Mouse (Mus musculus): ENCODE results near the gene 9530077C05Rik. TPM values are rescaled to one million over a fixed set of nuclear protein-coding genes. Genes with fewer than 3 reads are reported as not detected.
"Not testable (repeated sequence)": the region's sequence is repeated elsewhere in the genome, so short reads cannot be mapped to it uniquely, and the experiment has no call there.

9530077C05Rik gene
- total RNA-seq (2017): 0.97 TPM in 1 of 3 replicates, not detected in the others

DNA sequence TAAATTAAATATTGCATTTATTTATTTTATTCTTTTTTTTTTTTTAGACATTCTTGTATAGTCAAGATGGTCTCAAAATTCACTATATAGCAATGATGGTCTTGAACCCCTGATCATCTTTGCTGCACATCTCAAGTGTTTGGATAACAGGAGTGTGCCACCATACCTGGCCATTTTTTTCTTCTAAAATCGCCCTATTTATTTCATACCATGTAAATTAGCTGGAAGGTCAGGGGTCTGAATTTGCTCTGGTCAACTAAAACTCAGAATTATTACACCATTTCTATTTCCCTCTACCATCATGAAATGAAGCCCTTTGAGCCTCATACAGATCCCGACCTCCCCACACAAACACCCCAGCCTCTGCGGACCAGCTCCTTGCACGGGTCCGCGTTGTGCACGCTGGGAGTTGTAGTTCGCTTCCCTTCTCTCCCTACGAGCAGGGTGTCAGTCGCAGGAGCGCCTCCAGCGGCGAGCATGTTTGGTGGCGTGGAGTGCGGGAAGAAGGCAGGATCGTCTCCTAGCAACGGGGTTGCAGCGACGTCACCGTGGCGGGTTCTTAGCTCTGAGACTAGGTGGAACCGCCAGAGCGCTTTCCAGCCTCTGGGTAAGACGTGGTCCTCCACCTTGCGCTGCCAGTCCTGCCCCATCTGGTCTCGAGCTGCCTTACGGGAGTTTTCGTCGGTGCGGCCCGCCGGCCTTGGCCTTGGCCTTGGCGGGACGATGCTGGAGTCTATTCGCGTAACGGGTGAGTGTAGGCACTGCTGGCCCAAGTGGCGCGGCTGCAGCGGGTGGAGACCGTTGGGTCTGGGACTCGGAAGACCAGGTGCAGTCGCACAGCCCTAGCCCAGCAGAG, at the start of gene 9530077C05Rik:
Gene 9530077C05Rik, plus strand, starts transcription at position 512 of the 856 bp plus-strand sequence.
- peak; percentile 100 for ATAC-seq (replicated peaks; ENCODE audit: insufficient number of reproducible peaks, low FRiP score, low TSS enrichment, poor library complexity, severe bottlenecking)

GRCm38 (mm10) chr9:22366221-22366620, 45.1 kb upstream of the 9530077C05Rik start:
- ATAC-seq (replicated peaks; ENCODE audit: insufficient number of reproducible peaks, low FRiP score, low TSS enrichment, poor library complexity, severe bottlenecking): no peak

DNA sequence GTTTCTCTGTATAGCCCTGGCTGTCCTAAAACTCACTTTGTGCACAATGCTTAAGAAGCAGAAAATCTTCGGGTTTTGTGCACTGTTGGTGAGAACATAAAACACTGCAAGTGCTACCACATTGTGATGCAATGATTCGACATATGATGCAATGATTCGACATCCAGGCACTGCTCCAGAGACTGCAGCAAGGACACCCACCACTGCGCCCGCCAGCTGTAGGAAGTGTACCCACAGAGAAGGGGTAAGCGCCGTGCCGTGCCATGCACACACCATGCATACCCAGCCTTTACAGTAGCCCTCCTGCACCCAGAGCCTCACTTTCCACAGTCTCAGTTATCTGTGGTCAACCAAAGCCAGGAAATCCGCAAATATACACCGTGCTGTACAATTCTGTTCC, 44.7 kb upstream of the 9530077C05Rik start:
- peak; percentile 65; the same call in 1 of the 2 replicates for ATAC-seq (replicated peaks; ENCODE audit: insufficient number of reproducible peaks, low FRiP score, low TSS enrichment, poor library complexity, severe bottlenecking)

DNA sequence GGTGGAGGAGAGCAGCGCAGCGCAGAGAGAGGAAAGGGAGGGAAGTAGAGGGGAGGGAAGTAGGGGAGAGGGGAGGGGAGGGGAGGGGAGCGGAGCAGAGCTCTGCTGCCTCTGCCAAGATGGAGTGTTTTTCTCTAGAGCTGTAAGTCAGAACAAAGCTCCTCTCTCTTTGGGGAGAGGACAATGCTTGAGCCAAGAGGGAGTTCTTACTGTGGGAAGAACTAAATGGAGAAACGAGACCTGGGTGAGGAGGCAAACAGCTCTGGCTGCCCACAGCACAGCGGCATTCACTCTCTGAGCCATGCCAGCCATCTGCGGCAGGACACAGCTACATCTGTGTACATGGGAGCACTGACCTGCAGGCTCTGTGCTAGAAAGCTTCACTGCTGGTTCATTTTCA, 43.3 kb upstream of the 9530077C05Rik start:
- ATAC-seq (replicated peaks; ENCODE audit: insufficient number of reproducible peaks, low FRiP score, low TSS enrichment, poor library complexity, severe bottlenecking): peak; percentile 25; the same call in 1 of the 2 replicates

- ATAC-seq (replicated peaks; ENCODE audit: insufficient number of reproducible peaks, low FRiP score, low TSS enrichment, poor library complexity, severe bottlenecking): no peak
Observed at GRCm38 (mm10) chr9:22372760-22373159, 38.6 kb upstream of the 9530077C05Rik start.

GRCm38 (mm10) chr9:22376086-22376485, 35.2 kb upstream of the 9530077C05Rik start:
- no peak for ATAC-seq (replicated peaks; ENCODE audit: insufficient number of reproducible peaks, low FRiP score, low TSS enrichment, poor library complexity, severe bottlenecking)

GRCm38 (mm10) chr9:22385890-22386289, 25.4 kb upstream of the 9530077C05Rik start:
- ATAC-seq (replicated peaks; ENCODE audit: insufficient number of reproducible peaks, low FRiP score, low TSS enrichment, poor library complexity, severe bottlenecking): no peak

DNA sequence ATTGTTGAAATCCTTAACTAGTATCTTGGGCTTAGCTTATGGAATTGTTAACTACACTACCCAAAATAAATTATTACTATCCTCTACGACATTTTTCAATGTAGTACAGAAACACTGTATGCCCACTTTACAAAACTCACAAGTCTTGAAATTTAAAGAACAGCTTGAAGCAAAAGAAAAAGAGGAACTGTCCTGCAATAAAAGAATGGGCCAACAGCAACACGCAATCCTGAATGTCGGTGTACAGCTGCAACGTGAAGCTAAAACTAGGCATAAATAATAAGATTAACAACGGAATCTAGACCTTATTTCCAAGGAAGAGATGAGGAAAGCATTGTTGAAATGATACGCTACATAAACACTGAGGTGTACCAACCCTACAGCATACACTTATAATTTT, 23.4 kb upstream of the 9530077C05Rik start:
- no peak for ATAC-seq (replicated peaks; ENCODE audit: insufficient number of reproducible peaks, low FRiP score, low TSS enrichment, poor library complexity, severe bottlenecking)

GRCm38 (mm10) chr9:22388401-22388980, 22.8 kb upstream of the 9530077C05Rik start:
- no peak for ATAC-seq (replicated peaks; ENCODE audit: insufficient number of reproducible peaks, low FRiP score, low TSS enrichment, poor library complexity, severe bottlenecking)

GRCm38 (mm10) chr9:22389021-22389476, 22.3 kb upstream of the 9530077C05Rik start, which contains the start of gene Anln:
Gene Anln, minus strand, starts transcription at chr9:22389188.
- peak; percentile 90 for ATAC-seq (replicated peaks; ENCODE audit: insufficient number of reproducible peaks, low FRiP score, low TSS enrichment, poor library complexity, severe bottlenecking)

DNA sequence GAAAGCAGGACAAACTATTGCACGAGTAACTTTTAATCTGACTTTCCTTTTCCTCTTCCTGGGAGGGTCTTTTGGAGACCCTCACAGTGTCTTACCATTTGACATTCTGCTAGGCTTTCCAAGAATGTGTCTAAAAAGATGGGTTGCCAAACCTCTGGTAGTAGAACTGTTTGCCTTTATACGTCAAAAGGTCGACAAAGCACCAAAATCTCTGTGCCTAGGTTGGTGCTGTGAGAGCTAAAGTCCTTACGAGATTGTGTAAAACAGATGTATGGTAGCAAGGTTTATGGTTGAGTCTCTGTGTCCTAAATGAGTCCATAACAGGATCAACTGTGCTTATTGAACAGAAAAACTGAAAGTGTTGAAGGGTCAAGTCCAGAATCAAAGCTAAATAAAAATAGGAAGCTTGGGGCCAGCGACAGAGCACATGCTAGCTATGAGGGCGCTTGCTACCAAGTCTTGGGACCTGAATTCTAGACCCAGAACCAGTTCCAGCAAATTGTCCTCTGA, 21.5 kb upstream of the 9530077C05Rik start:
- ATAC-seq (replicated peaks; ENCODE audit: insufficient number of reproducible peaks, low FRiP score, low TSS enrichment, poor library complexity, severe bottlenecking): no peak

DNA sequence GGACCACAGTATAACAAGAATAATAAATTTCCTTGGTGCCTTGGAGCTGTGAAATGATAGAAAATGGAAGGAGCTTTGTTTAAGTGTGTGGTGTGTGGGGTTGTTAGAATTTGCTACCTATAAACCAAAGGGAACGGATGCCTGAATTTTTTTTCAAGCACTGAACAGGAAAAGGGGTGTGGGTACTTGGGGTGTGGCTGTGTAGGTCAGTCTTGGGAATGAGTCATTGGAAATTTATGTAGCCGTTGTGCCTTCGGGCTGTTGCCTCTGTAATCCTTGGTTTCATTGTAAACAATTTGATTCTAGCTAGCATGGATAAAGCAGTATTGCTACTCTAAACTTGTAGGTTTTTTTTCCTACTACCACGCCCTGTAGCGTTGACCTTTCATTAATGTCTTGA, 20.9 kb upstream of the 9530077C05Rik start:
- no peak for ATAC-seq (replicated peaks; ENCODE audit: insufficient number of reproducible peaks, low FRiP score, low TSS enrichment, poor library complexity, severe bottlenecking)

GRCm38 (mm10) chr9:22394725-22395124, 16.6 kb upstream of the 9530077C05Rik start:
- ATAC-seq (replicated peaks; ENCODE audit: insufficient number of reproducible peaks, low FRiP score, low TSS enrichment, poor library complexity, severe bottlenecking): peak; percentile 66

DNA sequence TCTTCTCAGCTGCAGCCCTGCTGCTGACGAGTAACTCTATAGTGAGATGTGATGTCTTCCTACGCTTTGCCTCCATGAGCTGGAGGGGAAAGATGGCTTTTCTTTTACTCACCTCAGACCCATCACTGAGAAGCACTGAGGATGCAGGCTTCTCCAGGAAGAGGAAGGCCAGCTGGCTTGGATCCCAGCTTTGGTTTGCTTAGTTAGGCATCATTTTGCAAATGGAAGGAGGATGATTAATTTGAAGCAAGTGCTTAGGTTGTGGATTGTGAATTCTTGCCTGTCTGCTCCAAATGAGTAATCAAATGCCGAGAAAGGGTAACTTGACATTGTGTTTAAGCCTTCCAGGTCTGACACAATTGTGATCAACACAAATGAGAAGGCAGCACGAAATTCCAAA, 12.3 kb upstream of the 9530077C05Rik start:
- no peak for ATAC-seq (replicated peaks; ENCODE audit: insufficient number of reproducible peaks, low FRiP score, low TSS enrichment, poor library complexity, severe bottlenecking)

GRCm38 (mm10) chr9:22402001-22402400, 9.3 kb upstream of the 9530077C05Rik start:
- no peak for ATAC-seq (replicated peaks; ENCODE audit: insufficient number of reproducible peaks, low FRiP score, low TSS enrichment, poor library complexity, severe bottlenecking)

DNA sequence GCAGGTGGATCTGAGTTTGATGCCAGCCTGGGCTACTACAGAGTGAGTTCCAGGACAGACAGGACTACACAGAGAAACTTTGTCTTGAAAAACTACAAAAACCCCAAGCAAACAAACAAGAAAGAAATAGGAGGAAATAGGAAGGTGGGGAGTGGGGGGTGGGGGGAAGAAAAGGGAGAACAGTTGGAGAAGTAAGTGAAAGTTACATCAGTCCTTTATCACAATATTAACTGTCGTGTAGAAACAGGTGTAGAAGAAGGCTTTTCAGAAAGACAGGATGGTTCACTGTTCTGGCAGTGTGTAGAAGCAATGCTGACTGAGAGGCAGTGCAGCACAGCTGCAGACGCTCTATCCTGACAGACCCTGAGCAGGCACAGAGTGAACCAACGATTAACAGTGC, 8.3 kb upstream of the 9530077C05Rik start:
- no peak for ATAC-seq (replicated peaks; ENCODE audit: insufficient number of reproducible peaks, low FRiP score, low TSS enrichment, poor library complexity, severe bottlenecking)

- ATAC-seq (replicated peaks; ENCODE audit: insufficient number of reproducible peaks, low FRiP score, low TSS enrichment, poor library complexity, severe bottlenecking): not testable (repeated sequence)
Observed at GRCm38 (mm10) chr9:22403501-22403900, 7.8 kb upstream of the 9530077C05Rik start.

- ATAC-seq (replicated peaks; ENCODE audit: insufficient number of reproducible peaks, low FRiP score, low TSS enrichment, poor library complexity, severe bottlenecking): no peak
Observed at GRCm38 (mm10) chr9:22405414-22405813, 5.9 kb upstream of the 9530077C05Rik start.

DNA sequence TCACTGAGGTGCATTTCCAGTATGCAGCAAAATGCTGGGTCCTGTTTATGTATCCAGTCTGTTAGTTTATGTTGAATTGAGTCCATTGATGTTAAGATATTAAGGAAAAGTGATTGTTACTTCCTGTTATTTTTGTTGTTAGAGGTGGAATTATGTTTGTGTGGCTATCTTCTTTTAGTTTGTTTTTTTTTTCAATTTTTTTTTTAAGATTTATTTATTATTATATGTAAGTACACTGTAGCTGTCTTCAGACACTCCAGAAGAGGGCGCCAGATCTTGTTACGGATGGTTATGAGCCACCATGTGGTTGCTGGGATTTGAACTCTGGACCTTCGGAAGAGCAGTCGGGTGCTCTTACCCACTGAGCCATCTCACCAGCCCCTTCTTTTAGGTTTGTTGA, 3.7 kb upstream of the 9530077C05Rik start:
- ATAC-seq (replicated peaks; ENCODE audit: insufficient number of reproducible peaks, low FRiP score, low TSS enrichment, poor library complexity, severe bottlenecking): not testable (repeated sequence)

DNA sequence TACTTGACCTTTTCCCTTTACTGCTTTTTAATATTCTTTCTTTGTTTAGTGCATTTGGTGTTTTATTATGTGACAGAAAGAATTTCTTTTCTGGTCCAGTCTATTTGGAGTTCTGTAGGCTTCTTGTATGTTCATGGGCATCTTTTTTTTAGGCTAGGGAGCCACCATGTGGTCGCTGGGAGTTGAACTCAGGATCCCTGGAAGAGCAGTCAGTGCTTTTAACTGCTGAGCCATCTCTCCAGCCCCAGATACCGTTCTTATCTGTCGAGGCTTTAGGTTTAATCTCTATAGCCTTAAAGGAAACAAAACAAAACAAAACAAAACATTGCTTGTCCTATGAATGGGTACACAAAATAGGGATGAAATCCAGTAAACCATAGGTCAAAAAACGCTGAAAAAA, 3.0 kb upstream of the 9530077C05Rik start:
- not testable (repeated sequence) for ATAC-seq (replicated peaks; ENCODE audit: insufficient number of reproducible peaks, low FRiP score, low TSS enrichment, poor library complexity, severe bottlenecking)
